Comparison of ENCODE assay signal across 8 mouse cellular contexts in genomic region chr10:79707162-79707561, GRCm38 (mm10). TPM values are rescaled to one million over a fixed set of nuclear protein-coding genes. Genes with fewer than 3 reads are reported as not detected.
DNase-seq lines count a peak whose midpoint lies in the region; ATAC-seq and TF ChIP-seq lines count a peak whose summit lies in the region.
"Had no signal": no experiment of that assay in that cellular context is flagged by ENCODE, and none has a peak within 500 bp of the region (broad histone marks: within the 10 kb centered on the region; RNA-seq: fewer than 3 reads in every experiment).

No protein-coding gene starts in this region.

- H3K27me3 ChIP-seq in lung, embryonic 16.5 days (ENCODE audit: control insufficient read depth, insufficient read depth, low read depth, low read length): no peaks in the 10 kb centered on the region
- no peaks in the 10 kb centered on the region for H3K27me3 ChIP-seq in intestine, embryonic 15.5 days (replicated peaks)

- peaks cover 33% of the 10 kb centered on the region for H3K36me3 ChIP-seq in lung, embryonic 16.5 days (ENCODE audit: control insufficient read depth, insufficient read depth, low read length)
- peaks cover 29% of the 10 kb centered on the region for H3K36me3 ChIP-seq in intestine, embryonic 15.5 days

- peak overlapping the region; percentile 1; the same call in 1 of the 2 replicates for H3K4me2 ChIP-seq in lung, embryonic 16.5 days (ENCODE audit: low read depth, low read length)
- H3K4me2 ChIP-seq in intestine, embryonic 15.5 days (replicated peaks): peak overlapping the region; percentile 77

- no peak for DNase-seq in lung, adult 2 months
- DNase-seq in skeletal muscle tissue, adult 2 months (ENCODE audit: low read depth, low spot score): peak; percentile 74
- DNase-seq in spleen, postnatal 4 days (ENCODE audit: low spot score in 2 of 2): no peak
- DNase-seq in frontal cortex, postnatal 25 days (ENCODE audit: low spot score in 2 of 2): no peak
- DNase-seq: lung, postnatal 36 days had no signal

- H3K4me3 ChIP-seq in lung, embryonic 16.5 days (ENCODE audit: low read length): peak overlapping the region; percentile 84; the same call in 1 of the 2 replicates
- no peak overlapping the region for H3K4me3 ChIP-seq in lung, adult 2 months (replicated peaks; ENCODE audit: extremely low read depth, low read depth, low read length)
- H3K4me3 ChIP-seq in cortical plate, adult 2 months (ENCODE audit: insufficient read depth, low read length): peak overlapping the region; percentile 83
- no peak overlapping the region for H3K4me3 ChIP-seq in intestine, embryonic 15.5 days (replicated peaks)

- ATAC-seq in lung, embryonic 16.5 days (ENCODE audit: low read depth): no peak
- ATAC-seq in intestine, embryonic 15.5 days: no peak

- no peak for TF ChIP-seq POLR2A in lung, adult 2 months (IDR thresholded peaks at IDR 0.05; ENCODE audit: borderline replicate concordance, extremely low read depth, low read depth, low read length)
- no peak for TF ChIP-seq POLR2A in cortical plate, adult 2 months (IDR thresholded peaks at IDR 0.05; ENCODE audit: extremely low read depth, insufficient read depth, low read length)

- no peak overlapping the region for H3K27ac ChIP-seq in lung, embryonic 16.5 days (ENCODE audit: low read length)
- no peak overlapping the region for H3K27ac ChIP-seq in cortical plate, adult 2 months (ENCODE audit: insufficient read depth, low read length)
- no peak overlapping the region for H3K27ac ChIP-seq in intestine, embryonic 15.5 days

- 61% methylated on average over 1 of the region's 1 CpGs for WGBS in lung, embryonic 16.5 days
- 48% methylated on average over 1 of the region's 1 CpGs for WGBS in lung, adult 2 months
- 61% methylated on average over 1 of the region's 1 CpGs for WGBS in intestine, embryonic 15.5 days

- H3K9ac ChIP-seq in lung, embryonic 16.5 days (ENCODE audit: low read length): no peak overlapping the region
- H3K9ac ChIP-seq in intestine, embryonic 15.5 days: no peak overlapping the region

- no peak for TF ChIP-seq CTCF in lung, adult 2 months (IDR thresholded peaks at IDR 0.05; ENCODE audit: insufficient read depth, low read length)
- no peak for TF ChIP-seq CTCF in cortical plate, adult 2 months (IDR thresholded peaks at IDR 0.05; ENCODE audit: extremely low read depth, insufficient read depth, low read length)

- H3K9me3 ChIP-seq in lung, embryonic 16.5 days (ENCODE audit: control insufficient read depth, low read length): no peaks in the 10 kb centered on the region
- H3K9me3 ChIP-seq in intestine, embryonic 15.5 days: no peaks in the 10 kb centered on the region

- peaks cover 30% of the 10 kb centered on the region for H3K4me1 ChIP-seq in lung, embryonic 16.5 days (replicated peaks; ENCODE audit: control insufficient read depth, insufficient read depth, low read length)
- H3K4me1 ChIP-seq in lung, adult 2 months (ENCODE audit: control insufficient read depth, insufficient read depth, low read length): peaks cover 28% of the 10 kb centered on the region
- H3K4me1 ChIP-seq in cortical plate, adult 2 months (ENCODE audit: control insufficient read depth, insufficient read depth, low read length): peaks cover 8% of the 10 kb centered on the region
- peaks cover 37% of the 10 kb centered on the region for H3K4me1 ChIP-seq in intestine, embryonic 15.5 days (replicated peaks)

RNA-seq across cellular contexts. Expression of gene Bsg, which starts 2.9 kb away (rescaled TPM):
- polyA plus RNA-seq in lung, embryonic 16.5 days (2015; fragmentation: Nextera tagmentation; extraction: Ambion mirVana): 1,174 and 1,330 TPM in 2 replicates
- 684 and 692 TPM in 2 replicates for polyA plus RNA-seq in lung, adult 2 months (2012; rRNA removed)
- polyA plus RNA-seq in cortical plate, adult 2 months (2012; rRNA removed): 1,018 and 1,074 TPM in 2 replicates
- 1,119 and 1,131 TPM in 2 replicates for polyA plus RNA-seq in intestine, embryonic 15.5 days (2015; fragmentation: Nextera tagmentation; extraction: Ambion mirVana)

RNA-seq across cellular contexts. Expression of gene Hcn2, which starts 9.3 kb away (rescaled TPM):
- not detected in 2 replicates for polyA plus RNA-seq in lung, embryonic 16.5 days (2015; fragmentation: Nextera tagmentation; extraction: Ambion mirVana)
- polyA plus RNA-seq in lung, adult 2 months (2012; rRNA removed): 3.0 and 3.9 TPM in 2 replicates
- polyA plus RNA-seq in cortical plate, adult 2 months (2012; rRNA removed): 123 and 128 TPM in 2 replicates
- 0.18 and 0.23 TPM in 2 replicates for polyA plus RNA-seq in intestine, embryonic 15.5 days (2015; fragmentation: Nextera tagmentation; extraction: Ambion mirVana)

RNA-seq across cellular contexts. Expression of gene Gzmm, which starts 18.3 kb away (rescaled TPM):
- polyA plus RNA-seq in lung, embryonic 16.5 days (2015; fragmentation: Nextera tagmentation; extraction: Ambion mirVana): 0.62 and 0.98 TPM in 2 replicates
- polyA plus RNA-seq in lung, adult 2 months (2012; rRNA removed): 1.5 and 1.6 TPM in 2 replicates
- polyA plus RNA-seq in cortical plate, adult 2 months (2012; rRNA removed): 1.1 and 1.4 TPM in 2 replicates
- 0.52 and 0.76 TPM in 2 replicates for polyA plus RNA-seq in intestine, embryonic 15.5 days (2015; fragmentation: Nextera tagmentation; extraction: Ambion mirVana)

RNA-seq across cellular contexts. Expression of gene Cdc34, which starts 25.2 kb away (rescaled TPM):
- polyA plus RNA-seq in lung, embryonic 16.5 days (2015; fragmentation: Nextera tagmentation; extraction: Ambion mirVana): 64.0 and 68.9 TPM in 2 replicates
- 112 and 121 TPM in 2 replicates for polyA plus RNA-seq in lung, adult 2 months (2012; rRNA removed)
- 110 TPM in 2 replicates for polyA plus RNA-seq in cortical plate, adult 2 months (2012; rRNA removed)
- polyA plus RNA-seq in intestine, embryonic 15.5 days (2015; fragmentation: Nextera tagmentation; extraction: Ambion mirVana): 137 and 144 TPM in 2 replicates

RNA-seq across cellular contexts. Expression of gene Tpgs1, which starts 38.0 kb away (rescaled TPM):
- polyA plus RNA-seq in lung, embryonic 16.5 days (2015; fragmentation: Nextera tagmentation; extraction: Ambion mirVana): 57.5 and 58.3 TPM in 2 replicates
- 70.4 and 84.7 TPM in 2 replicates for polyA plus RNA-seq in lung, adult 2 months (2012; rRNA removed)
- polyA plus RNA-seq in cortical plate, adult 2 months (2012; rRNA removed): 87.5 and 88.2 TPM in 2 replicates
- 62.8 and 63.0 TPM in 2 replicates for polyA plus RNA-seq in intestine, embryonic 15.5 days (2015; fragmentation: Nextera tagmentation; extraction: Ambion mirVana)

Comparison
In these comparisons a context has a peak if more than half of its experiments do, and no peak if none do; other contexts are left out.
1. H3K4me3 ChIP-seq: peak in lung, embryonic 16.5 days (single experiment) and cortical plate, adult 2 months (single experiment); none in lung, adult 2 months (single experiment) and intestine, embryonic 15.5 days (single experiment).
2. RNA of gene Hcn2, which starts 9.3 kb away (polyA plus RNA-seq): 123 to 128 TPM in cortical plate, adult 2 months; 3.0 to 3.9 TPM in lung, adult 2 months, 0.18 to 0.23 TPM in intestine, embryonic 15.5 days and not detected in lung, embryonic 16.5 days; every median in the first group is over 10 times any median in the second.